ENCODE assay signal across 8 mouse cellular contexts in the genomic region with DNA sequence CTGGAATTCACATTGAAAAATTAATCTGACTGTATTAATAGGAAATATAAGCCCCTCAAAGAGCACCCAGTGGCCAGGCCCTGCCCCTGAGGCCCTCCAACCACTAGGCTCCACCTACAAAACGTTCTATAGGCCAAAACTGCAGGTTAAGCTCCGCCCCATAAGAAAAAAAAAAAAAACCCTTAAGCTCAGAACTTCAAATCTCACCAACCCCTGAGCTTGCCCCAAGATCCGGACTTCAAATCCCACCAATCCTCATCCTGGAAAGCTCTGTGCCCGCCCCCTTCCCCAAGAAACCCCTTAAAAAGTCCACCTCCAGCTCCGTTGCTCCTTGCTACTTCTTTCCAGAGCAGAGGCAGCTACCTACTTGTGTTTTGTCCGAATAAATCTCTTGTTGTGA. TPM values are rescaled to one million over a fixed set of nuclear protein-coding genes. Genes with fewer than 3 reads are reported as not detected.
DNase-seq lines count a peak whose midpoint lies in the region; ATAC-seq and TF ChIP-seq lines count a peak whose summit lies in the region.

No protein-coding gene starts in this region.

- H3K79me2 ChIP-seq in MEL (ENCODE audit: control insufficient read depth, insufficient read depth, low read length, poor library complexity), result peaks cover 7% of the 10 kb centered on the region

- peaks cover 4 to 14% of the 10 kb centered on the region in 2 experiments; a peak in 3 of 4 replicates for H3K36me3 ChIP-seq in MEL (ENCODE audit: control insufficient read depth in 1 of 2, insufficient read depth in 2 of 2, low read length in 2 of 2)
- H3K36me3 ChIP-seq in limb, embryonic 14.5 days (ENCODE audit: control insufficient read depth, insufficient read depth, low read length), result peaks cover 25% of the 10 kb centered on the region
- H3K36me3 ChIP-seq in neural tube, embryonic 13.5 days, result peaks cover 22% of the 10 kb centered on the region

- DNase-seq in gastrocnemius, adult 2 months, result no peak
- no peak for DNase-seq in gastrocnemius, postnatal 25 days
- peak; percentile 93 for DNase-seq in MEL (ENCODE audit: low read depth, low spot score)
- DNase-seq in forelimb bud, embryonic 11.5 days (ENCODE audit: low read depth, low spot score), result peak; percentile 21
- DNase-seq in limb, embryonic 14.5 days (ENCODE audit: low spot score), result peak; percentile 32
- no peak for DNase-seq in left cerebral cortex, postnatal 10 days (ENCODE audit: extremely low spot score in 1 of 2, low spot score in 2 of 2)

- H3K4me2 ChIP-seq in limb, embryonic 14.5 days (replicated peaks; ENCODE audit: low read depth, low read length, severe bottlenecking), result peak overlapping the region; percentile 82; the same call in 1 of the 2 replicates
- 0 out of 2 replicates have a peak overlapping the region, but pooled peaks have one; percentile 87 for H3K4me2 ChIP-seq in neural tube, embryonic 13.5 days

- no peaks in the 10 kb centered on the region for H3K27me3 ChIP-seq in MEL (ENCODE audit: control insufficient read depth in 1 of 2, insufficient read depth in 2 of 2, low read length in 2 of 2)
- no peaks in the 10 kb centered on the region for H3K27me3 ChIP-seq in limb, embryonic 14.5 days (ENCODE audit: control insufficient read depth, insufficient read depth, low read length)
- no peaks in the 10 kb centered on the region for H3K27me3 ChIP-seq in neural tube, embryonic 13.5 days

- peak overlapping the region; percentile 28; the same call in 1 of the 2 replicates for H3K9ac ChIP-seq in MEL (ENCODE audit: control insufficient read depth, low read depth, low read length, poor library complexity, severe bottlenecking)
- no peak overlapping the region for H3K9ac ChIP-seq in limb, embryonic 14.5 days (ENCODE audit: low read depth, low read length, severe bottlenecking)
- H3K9ac ChIP-seq in neural tube, embryonic 13.5 days, result no peak overlapping the region

- ATAC-seq in limb, embryonic 14.5 days (ENCODE audit: low FRiP score, low read depth), result no peak
- ATAC-seq in neural tube, embryonic 13.5 days (ENCODE audit: low read depth), result no peak
- ATAC-seq in megakaryocyte, adult 5-6 weeks (ENCODE audit: poor library complexity, severe bottlenecking), result no peak

- TF ChIP-seq RAD21 in MEL (IDR thresholded peaks at IDR 0.05; ENCODE audit: low read depth, low read length), result no peak

- TF ChIP-seq CTCF in gastrocnemius, adult 2 months (IDR thresholded peaks at IDR 0.05), result no peak
- no peak for TF ChIP-seq CTCF in MEL (IDR thresholded peaks at IDR 0.05 in 2 of 3, conservative IDR thresholded peaks at IDR 0.05 in 1 of 3; ENCODE audit: control insufficient read depth in 1 of 3, insufficient read depth in 1 of 3, low read depth in 2 of 3, low read length in 3 of 3, poor library complexity in 1 of 3, severe bottlenecking in 1 of 3)

- TF ChIP-seq POLR2A in MEL (IDR thresholded peaks at IDR 0.05; ENCODE audit: control insufficient read depth in 1 of 2, insufficient read depth in 1 of 2, low read depth in 1 of 2, low read length in 2 of 2, poor library complexity in 1 of 2), result peak in 1 of 2 experiments; percentile 44; a peak in 1 of 4 replicates
- TF ChIP-seq POLR2A in limb, embryonic 14.5 days (IDR thresholded peaks at IDR 0.05; ENCODE audit: borderline replicate concordance, extremely low read depth, insufficient read depth, insufficient read length), result no peak

- H3K4me1 ChIP-seq in MEL (ENCODE audit: control insufficient read depth in 1 of 2, insufficient read depth in 2 of 2, low read length in 2 of 2), result peaks cover 3 to 16% of the 10 kb centered on the region in 2 experiments
- H3K4me1 ChIP-seq in limb, embryonic 14.5 days (ENCODE audit: control insufficient read depth, insufficient read depth, low read length), result peaks cover 9% of the 10 kb centered on the region
- peaks cover 23% of the 10 kb centered on the region for H3K4me1 ChIP-seq in neural tube, embryonic 13.5 days (replicated peaks)

- TF ChIP-seq EP300 in MEL (IDR thresholded peaks at IDR 0.05; ENCODE audit: low read depth in 1 of 2, low read length in 2 of 2), result no peak

- no peaks in the 10 kb centered on the region for H3K9me3 ChIP-seq in MEL (replicated peaks; ENCODE audit: insufficient read depth, low read length)
- no peaks in the 10 kb centered on the region for H3K9me3 ChIP-seq in limb, embryonic 14.5 days (ENCODE audit: control insufficient read depth, low read length)
- no peaks in the 10 kb centered on the region for H3K9me3 ChIP-seq in neural tube, embryonic 13.5 days

- 48% methylated on average over 6 of the region's 6 CpGs for WGBS in limb, embryonic 14.5 days
- WGBS in neural tube, embryonic 13.5 days, result 49% methylated on average over 6 of the region's 6 CpGs

- peak overlapping the region; percentile 91; the same call in 1 of the 2 replicates for H3K27ac ChIP-seq in gastrocnemius, adult 2 months
- H3K27ac ChIP-seq in MEL (ENCODE audit: control insufficient read depth, low read depth, low read length), result no peak overlapping the region; the same call in 1 of the 2 replicates
- no peak overlapping the region for H3K27ac ChIP-seq in limb, embryonic 14.5 days (replicated peaks; ENCODE audit: low read depth, low read length)
- no peak overlapping the region for H3K27ac ChIP-seq in neural tube, embryonic 13.5 days (replicated peaks)

- H3K4me3 ChIP-seq in gastrocnemius, adult 2 months, result no peak overlapping the region
- peak overlapping the region; percentile 73 to 96 for H3K4me3 ChIP-seq in MEL (ENCODE audit: control insufficient read depth in 1 of 2, insufficient read depth in 1 of 2, low read depth in 2 of 2, low read length in 2 of 2)
- peak overlapping the region; percentile 82 for H3K4me3 ChIP-seq in limb, embryonic 14.5 days (replicated peaks; ENCODE audit: low read length)
- no peak overlapping the region for H3K4me3 ChIP-seq in neural tube, embryonic 13.5 days

- intact Hi-C loops in gastrocnemius, adult 2 months (cut with DNase I), result no loop called here
- intact Hi-C loops in left cerebral cortex, postnatal 10 days (cut with DNase I), result no loop called here

RNA-seq across cellular contexts. Expression of gene Zfp39, which starts 0.8 kb away (rescaled TPM):
- 1 to 10 TPM; 3.1 to 3.3 TPM for total RNA-seq in gastrocnemius, adult 2 months (2021)
- total RNA-seq in gastrocnemius, postnatal 25 days (2021), result 1 to 10 TPM; 2.7 to 3.0 TPM
- total RNA-seq in MEL (2012; rRNA removed), result 5.2 and 6.0 TPM in 2 replicates
- 1 to 10 TPM in 1 of 2 experiments, not detected in 1; 5.1 TPM for polyA plus RNA-seq in MEL (2012; ENCODE audit: insufficient read depth in 1 of 2, insufficient read length in 2 of 2, low read depth in 1 of 2, low replicate concordance in 2 of 2, missing spikeins in 1 of 2)
- polyA plus RNA-seq in limb, embryonic 14.5 days (2012; rRNA removed), result 5.0 and 6.4 TPM in 2 replicates
- 7.4 and 7.7 TPM in 2 replicates for polyA plus RNA-seq in limb, embryonic 14.5 days (2014; fragmentation: Nextera tagmentation; extraction: Ambion mirVana)
- polyA plus RNA-seq in neural tube, embryonic 13.5 days (2015; fragmentation: Nextera tagmentation; extraction: Ambion mirVana), result 6.3 and 7.8 TPM in 2 replicates
- total RNA-seq in left cerebral cortex, postnatal 10 days (2021), result 1 to 10 TPM; 9.5 to 9.6 TPM
- 12.5 and 13.3 TPM in 2 replicates for total RNA-seq in megakaryocyte, adult 5-6 weeks (2015)
- total RNA-seq in megakaryocyte, adult 5-6 weeks (2017), result 8.2 and 8.6 TPM in 2 replicates

RNA-seq across cellular contexts. Expression of gene Btnl10, which starts 12.9 kb away (rescaled TPM):
- not detected for total RNA-seq in gastrocnemius, adult 2 months (2021)
- total RNA-seq in gastrocnemius, postnatal 25 days (2021), result not detected
- total RNA-seq in MEL (2012; rRNA removed), result 0.62 and 1.7 TPM in 2 replicates
- under 1 TPM in 1 of 2 experiments, not detected in 1; 0.92 TPM for polyA plus RNA-seq in MEL (2012; ENCODE audit: insufficient read depth in 1 of 2, insufficient read length in 2 of 2, low read depth in 1 of 2, low replicate concordance in 2 of 2, missing spikeins in 1 of 2)
- polyA plus RNA-seq in limb, embryonic 14.5 days (2012; rRNA removed), result 0.04 and 0.05 TPM in 2 replicates
- polyA plus RNA-seq in limb, embryonic 14.5 days (2014; fragmentation: Nextera tagmentation; extraction: Ambion mirVana), result not detected in 2 replicates
- not detected in 2 replicates for polyA plus RNA-seq in neural tube, embryonic 13.5 days (2015; fragmentation: Nextera tagmentation; extraction: Ambion mirVana)
- under 1 TPM in 1 of 2 experiments, not detected in 1; 0.06 TPM for total RNA-seq in left cerebral cortex, postnatal 10 days (2021)
- 0.94 and 1.8 TPM in 2 replicates for total RNA-seq in megakaryocyte, adult 5-6 weeks (2015)
- 1.2 and 2.8 TPM in 2 replicates for total RNA-seq in megakaryocyte, adult 5-6 weeks (2017)

RNA-seq across cellular contexts. Expression of gene Rnf187, which starts 33.9 kb away (rescaled TPM):
- total RNA-seq in gastrocnemius, adult 2 months (2021), result 100 to 1,000 TPM in 1 of 2 experiments, 10 to 100 TPM in 1; 95.2 to 101 TPM
- 100 to 1,000 TPM in 1 of 2 experiments, 10 to 100 TPM in 1; 99.3 to 105 TPM for total RNA-seq in gastrocnemius, postnatal 25 days (2021)
- total RNA-seq in MEL (2012; rRNA removed), result 282 and 337 TPM in 2 replicates
- polyA plus RNA-seq in MEL (2012; ENCODE audit: insufficient read depth in 1 of 2, insufficient read length in 2 of 2, low read depth in 1 of 2, low replicate concordance in 2 of 2, missing spikeins in 1 of 2), result 1,000 to 10,000 TPM in 1 of 2 experiments, 100 to 1,000 TPM in 1; 280 to 3,830 TPM
- 248 and 327 TPM in 2 replicates for polyA plus RNA-seq in limb, embryonic 14.5 days (2012; rRNA removed)
- 284 and 312 TPM in 2 replicates for polyA plus RNA-seq in limb, embryonic 14.5 days (2014; fragmentation: Nextera tagmentation; extraction: Ambion mirVana)
- polyA plus RNA-seq in neural tube, embryonic 13.5 days (2015; fragmentation: Nextera tagmentation; extraction: Ambion mirVana), result 576 and 601 TPM in 2 replicates
- total RNA-seq in left cerebral cortex, postnatal 10 days (2021), result 100 to 1,000 TPM; 471 to 480 TPM
- total RNA-seq in megakaryocyte, adult 5-6 weeks (2015), result 42.6 and 42.9 TPM in 2 replicates
- total RNA-seq in megakaryocyte, adult 5-6 weeks (2017), result 49.7 and 61.7 TPM in 2 replicates

RNA-seq across cellular contexts. Expression of gene 2810021J22Rik, which starts 37.8 kb away (rescaled TPM):
- total RNA-seq in gastrocnemius, adult 2 months (2021), result 1 to 10 TPM in 1 of 2 experiments, under 1 TPM in 1; 0.69 to 1.3 TPM
- 1 to 10 TPM in 1 of 2 experiments, under 1 TPM in 1; 0.90 to 1.4 TPM for total RNA-seq in gastrocnemius, postnatal 25 days (2021)
- total RNA-seq in MEL (2012; rRNA removed), result 5.8 and 6.9 TPM in 2 replicates
- 1 to 10 TPM in 1 of 2 experiments, not detected in 1; 6.2 TPM for polyA plus RNA-seq in MEL (2012; ENCODE audit: insufficient read depth in 1 of 2, insufficient read length in 2 of 2, low read depth in 1 of 2, low replicate concordance in 2 of 2, missing spikeins in 1 of 2)
- polyA plus RNA-seq in limb, embryonic 14.5 days (2012; rRNA removed), result 5.5 and 5.7 TPM in 2 replicates
- polyA plus RNA-seq in limb, embryonic 14.5 days (2014; fragmentation: Nextera tagmentation; extraction: Ambion mirVana), result 7.8 and 9.2 TPM in 2 replicates
- polyA plus RNA-seq in neural tube, embryonic 13.5 days (2015; fragmentation: Nextera tagmentation; extraction: Ambion mirVana), result 11.1 and 13.0 TPM in 2 replicates
- 10 to 100 TPM in 1 of 2 experiments, 1 to 10 TPM in 1; 8.8 to 11.0 TPM for total RNA-seq in left cerebral cortex, postnatal 10 days (2021)
- total RNA-seq in megakaryocyte, adult 5-6 weeks (2015), result 1.6 and 3.0 TPM in 2 replicates
- 3.2 and 5.8 TPM in 2 replicates for total RNA-seq in megakaryocyte, adult 5-6 weeks (2017)

RNA-seq across cellular contexts. Expression of gene Hist3h2ba, which starts 43.9 kb away (rescaled TPM):
- not detected for total RNA-seq in gastrocnemius, adult 2 months (2021)
- 1 to 10 TPM; 1.1 to 1.2 TPM for total RNA-seq in gastrocnemius, postnatal 25 days (2021)
- 48.2 and 147 TPM in 2 replicates for total RNA-seq in MEL (2012; rRNA removed)
- polyA plus RNA-seq in MEL (2012; ENCODE audit: insufficient read depth in 1 of 2, insufficient read length in 2 of 2, low read depth in 1 of 2, low replicate concordance in 2 of 2, missing spikeins in 1 of 2), result under 1 TPM in 1 of 2 experiments, not detected in 1; 0.21 TPM
- 81.5 and 90.3 TPM in 2 replicates for polyA plus RNA-seq in limb, embryonic 14.5 days (2012; rRNA removed)
- 14.6 and 19.3 TPM in 2 replicates for polyA plus RNA-seq in limb, embryonic 14.5 days (2014; fragmentation: Nextera tagmentation; extraction: Ambion mirVana)
- polyA plus RNA-seq in neural tube, embryonic 13.5 days (2015; fragmentation: Nextera tagmentation; extraction: Ambion mirVana), result 278 and 296 TPM in 2 replicates
- 100 to 1,000 TPM; 172 to 180 TPM for total RNA-seq in left cerebral cortex, postnatal 10 days (2021)
- total RNA-seq in megakaryocyte, adult 5-6 weeks (2015), result 4.6 and 6.9 TPM in 2 replicates
- 5.4 and 10.9 TPM in 2 replicates for total RNA-seq in megakaryocyte, adult 5-6 weeks (2017)

Comparison
In these comparisons a context has a peak if more than half of its experiments do, and no peak if none do; other contexts are left out.
1. DNase-seq: peak in MEL (single experiment), forelimb bud, embryonic 11.5 days (single experiment) and limb, embryonic 14.5 days (single experiment); none in gastrocnemius, adult 2 months (single experiment), gastrocnemius, postnatal 25 days (single experiment) and left cerebral cortex, postnatal 10 days (0 of 2).
2. H3K4me3 ChIP-seq: peak in MEL (2 of 2) and limb, embryonic 14.5 days (single experiment); none in gastrocnemius, adult 2 months (single experiment) and neural tube, embryonic 13.5 days (single experiment).